Mouse (Mus musculus) stomach, postnatal 0 days (tissue): Measurements from ENCODE around the gene Dnaja1. TPM values are rescaled to one million over a fixed set of nuclear protein-coding genes. Genes with fewer than 3 reads are reported as not detected.

Experiments used
- ATAC-seq: fragments of 200-750 bp; cut with Nextera tagmentation; 2 replicates; pipeline ENCODE4 v1.8.0; 2017; ENCODE audit not compliant: low FRiP score, low TSS enrichment
- DNase-seq: peaks from one replicate; pipeline ENCODE4 v3.0.0-alpha.2; 2016; ENCODE audit warnings: low spot score
- H3K27ac ChIP-seq: fragments of 300-500 bp; sonication (generic); replicated peaks from 2 replicates; pipeline ENCODE4 v1.5.1; 2014; ENCODE audit warnings: mild to moderate bottlenecking, control low read depth
- H3K27me3 ChIP-seq: fragments of 300-500 bp; sonication (generic); 2 replicates; pipeline ENCODE4 v1.6.1; 2014; ENCODE audit warnings: low read length; ENCODE audit not compliant: control insufficient read depth, insufficient read depth
- H3K36me3 ChIP-seq: fragments of 300-500 bp; sonication (generic); 2 replicates; pipeline ENCODE4 v1.6.1; 2014; ENCODE audit warnings: low read length, mixed read lengths; ENCODE audit not compliant: control insufficient read depth, insufficient read depth
- H3K4me1 ChIP-seq: fragments of 300-500 bp; sonication (generic); replicated peaks from 2 replicates; pipeline ENCODE4 v1.6.1; 2014; ENCODE audit warnings: antibody characterized with exemption; ENCODE audit not compliant: control insufficient read depth, insufficient read depth
- H3K4me2 ChIP-seq: fragments of 300-500 bp; sonication (generic); replicated peaks from 2 replicates; pipeline ENCODE4 v1.6.1; 2014; ENCODE audit warnings: low read depth, mild to moderate bottlenecking, control low read depth, moderate library complexity
- H3K4me3 ChIP-seq: fragments of 300-500 bp; sonication (generic); 2 replicates; pipeline ENCODE4 v1.5.1; 2014; ENCODE audit warnings: low read depth, low read length, control low read depth
- H3K9ac ChIP-seq: fragments of 300-500 bp; sonication (generic); 2 replicates; pipeline ENCODE4 v1.6.1; 2014; ENCODE audit warnings: mild to moderate bottlenecking, low read length, control low read depth, mixed read lengths
- H3K9me3 ChIP-seq: fragments of 300-500 bp; sonication (generic); 2 replicates; pipeline ENCODE4 v1.6.1; 2016; ENCODE audit warnings: low read length; ENCODE audit not compliant: control insufficient read depth
- CTCF ChIP-seq: IDR thresholded peaks from 2 replicates; pipeline ENCODE4 v1.5.1; 2016; ENCODE audit warnings: antibody characterized with exemption, low read depth, mild to moderate bottlenecking, moderate library complexity
- EP300 ChIP-seq: optimal IDR thresholded peaks from 2 replicates; pipeline ENCODE3; 2016; ENCODE audit warnings: antibody characterized with exemption
- whole genome bisulfite sequencing: fragments of 180-500 bp; shearing (Covaris S2); extraction: QIAGEN DNeasy Blood & Tissue Kit; methylation state at CpG from one replicate; pipeline ENCODE4 v1.1.7; 2014; 5-methylcytosine and 5-hydroxymethylcytosine counted together
- polyA plus RNA-seq: library from polyadenylated mRNA; unstranded; fragments of >200 nt; fragmentation: Nextera tagmentation; extraction: Ambion mirVana; gene quantifications from 2 replicates; pipeline ENCODE4 v1.2.1, GENCODE M21; 2015

The Dnaja1 gene
- polyA plus RNA-seq, 1 experiment from 2014 or later = 203 TPM

- WGBS = 78% methylated on average over 6 of the region's 6 CpGs
- Histone ChIP-seq H3K4me2 (no peak overlapping the region), H3K36me3 (no peaks in the 10 kb centered on the region), H3K4me1 (peaks cover 6% of the 10 kb centered on the region; the same call in 1 of the 2 replicates), H3K4me3 (no peak overlapping the region), H3K27ac (no peak overlapping the region), H3K9ac (no peak overlapping the region), H3K9me3 (no peaks in the 10 kb centered on the region), H3K27me3 (no peaks in the 10 kb centered on the region)
- ATAC-seq = no peak
- no peak for DNase-seq
- TF ChIP-seq CTCF = peak; percentile 48
- no peak for TF ChIP-seq EP300
Observed at GRCm38 (mm10) chr4:40778656-40779055, 56.7 kb downstream of the Dnaja1 start.

GRCm38 (mm10) chr4:40781143-40781542, 59.2 kb downstream of the Dnaja1 start:
- no peak overlapping the region for H3K4me2 ChIP-seq
- no peaks in the 10 kb centered on the region for H3K4me1 ChIP-seq
- H3K9ac ChIP-seq = no peak overlapping the region
- no peaks in the 10 kb centered on the region for H3K9me3 ChIP-seq
- no peak overlapping the region for H3K27ac ChIP-seq
- DNase-seq (no peak), ATAC-seq (no peak)
- H3K4me3 ChIP-seq = no peak overlapping the region
- H3K36me3 ChIP-seq = no peaks in the 10 kb centered on the region
- H3K27me3 ChIP-seq = no peaks in the 10 kb centered on the region
- WGBS = 27% methylated on average over 3 of the region's 3 CpGs
- no peak for TF ChIP-seq CTCF
- TF ChIP-seq EP300 = no peak

- Histone ChIP-seq H3K27ac (peak overlapping the region; percentile 45; the same call in 1 of the 2 replicates), H3K36me3 (no peaks in the 10 kb centered on the region), H3K27me3 (no peaks in the 10 kb centered on the region), H3K4me2 (no peak overlapping the region), H3K4me1 (no peaks in the 10 kb centered on the region), H3K9me3 (no peaks in the 10 kb centered on the region), H3K4me3 (no peak overlapping the region), H3K9ac (no peak overlapping the region)
- no peak for DNase-seq
- no peak for ATAC-seq
- WGBS = 28% methylated on average over 8 of the region's 8 CpGs
- TF ChIP-seq CTCF (no peak), EP300 (no peak)
Observed at GRCm38 (mm10) chr4:40781797-40782495, 60.0 kb downstream of the Dnaja1 start.

GRCm38 (mm10) chr4:40783049-40783448, 61.1 kb downstream of the Dnaja1 start:
- H3K4me1 ChIP-seq = no peaks in the 10 kb centered on the region
- H3K9ac ChIP-seq = no peak overlapping the region
- ATAC-seq (no peak), DNase-seq (no peak)
- no peak overlapping the region for H3K4me2 ChIP-seq
- TF ChIP-seq CTCF = no peak
- no peak for TF ChIP-seq EP300
- no peak overlapping the region for H3K27ac ChIP-seq
- 90% methylated on average over 4 of the region's 4 CpGs for WGBS
- H3K9me3 ChIP-seq = no peaks in the 10 kb centered on the region
- no peak overlapping the region for H3K4me3 ChIP-seq
- no peaks in the 10 kb centered on the region for H3K27me3 ChIP-seq
- H3K36me3 ChIP-seq = no peaks in the 10 kb centered on the region

- 34% methylated on average over 10 of the region's 10 CpGs for WGBS
Observed at GRCm38 (mm10) chr4:40784556-40785169, 62.7 kb downstream of the Dnaja1 start.

GRCm38 (mm10) chr4:40785620-40786166, 63.7 kb downstream of the Dnaja1 start:
- ATAC-seq = peak; percentile 35; the same call in 1 of the 2 replicates
- no peaks in the 10 kb centered on the region for H3K9me3 ChIP-seq
- 83% methylated on average over 9 of the region's 9 CpGs for WGBS
- no peak overlapping the region for H3K4me3 ChIP-seq
- H3K9ac ChIP-seq = no peak overlapping the region
- H3K27me3 ChIP-seq = no peaks in the 10 kb centered on the region
- no peak overlapping the region for H3K27ac ChIP-seq
- no peak for TF ChIP-seq EP300
- no peak for TF ChIP-seq CTCF
- H3K4me1 ChIP-seq = no peaks in the 10 kb centered on the region
- H3K36me3 ChIP-seq = no peaks in the 10 kb centered on the region
- no peak overlapping the region for H3K4me2 ChIP-seq
- DNase-seq = no peak

More at GRCm38 (mm10) chr4:40784556-40785169, 62.7 kb downstream of the Dnaja1 start:
- ATAC-seq = no peak
- Histone ChIP-seq H3K4me1 (no peaks in the 10 kb centered on the region), H3K4me3 (no peak overlapping the region), H3K27ac (0 out of 2 replicates have a peak overlapping the region, but pooled peaks have one; percentile 58), H3K9me3 (no peaks in the 10 kb centered on the region), H3K27me3 (no peaks in the 10 kb centered on the region), H3K36me3 (no peaks in the 10 kb centered on the region), H3K9ac (no peak overlapping the region), H3K4me2 (no peak overlapping the region)
- DNase-seq = no peak
- no peak for TF ChIP-seq EP300
- no peak for TF ChIP-seq CTCF
